Mouse (Mus musculus) thymus, postnatal 14 days (tissue): ENCODE measurements around the gene Fgd6.

Experiments used
- DNase-seq: peaks from one replicate; pipeline ENCODE4 v3.0.0; 2021

Fgd6 gene

DNA sequence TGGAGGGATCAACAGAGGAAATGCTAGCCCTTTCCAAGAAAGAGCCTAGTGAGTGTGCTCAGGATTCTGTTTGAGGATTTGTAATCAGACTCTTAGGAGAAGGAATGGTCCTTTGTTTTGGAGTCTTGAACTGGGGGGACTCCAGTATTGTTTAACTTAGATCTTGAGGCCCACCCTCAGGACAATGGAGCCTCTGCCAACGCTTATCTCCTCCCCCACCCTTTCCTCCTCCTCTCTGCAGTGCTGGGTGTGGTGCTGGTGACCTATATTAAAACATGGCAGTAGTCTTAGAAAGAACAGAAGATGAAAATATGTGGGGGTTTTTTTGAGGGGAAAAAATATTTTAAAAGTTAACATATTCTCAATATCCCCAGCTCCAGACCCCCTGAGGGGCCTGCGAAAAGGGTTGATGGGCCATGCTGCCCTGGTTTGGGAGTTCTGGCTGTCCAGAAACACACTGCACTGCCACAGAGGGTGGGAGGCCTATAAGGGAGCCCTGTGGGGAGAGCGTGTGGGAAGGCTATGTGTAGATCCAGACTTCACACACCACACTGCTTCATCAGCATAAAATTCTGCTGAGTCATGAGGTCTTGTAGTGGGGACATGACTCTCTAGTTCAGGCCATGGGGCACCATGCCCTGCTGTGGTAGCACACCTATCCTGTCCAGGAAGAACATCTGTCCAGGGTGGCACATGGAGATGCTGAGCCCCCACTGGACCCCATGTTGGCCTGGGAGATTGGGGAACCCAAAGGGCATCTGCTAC lies 61.5 kb downstream of the Fgd6 start:
- no peak for DNase-seq

GRCm38 (mm10) chr10:94098100-94098499 lies 62.3 kb downstream of the Fgd6 start:
- DNase-seq: no peak

DNA sequence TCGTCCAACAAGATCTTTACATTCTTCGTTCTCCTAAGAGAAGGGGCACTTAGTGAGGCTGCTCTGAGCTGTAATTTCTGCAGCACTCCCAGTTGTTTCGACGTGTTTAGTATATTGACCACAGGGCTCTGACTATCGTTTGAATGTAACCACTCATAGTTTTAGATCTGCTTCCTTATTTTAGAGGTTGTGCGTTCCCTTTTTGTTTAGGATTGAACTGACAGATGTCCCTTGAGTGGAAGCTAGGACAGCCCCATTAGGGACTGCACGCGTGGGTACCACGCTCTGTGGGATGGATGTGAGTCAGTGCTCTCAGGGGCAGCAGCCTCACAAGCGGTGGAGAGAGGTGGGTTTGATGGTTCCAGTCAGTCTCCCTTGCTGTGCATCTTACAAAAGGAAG lies 69.7 kb downstream of the Fgd6 start:
- no peak for DNase-seq

DNA sequence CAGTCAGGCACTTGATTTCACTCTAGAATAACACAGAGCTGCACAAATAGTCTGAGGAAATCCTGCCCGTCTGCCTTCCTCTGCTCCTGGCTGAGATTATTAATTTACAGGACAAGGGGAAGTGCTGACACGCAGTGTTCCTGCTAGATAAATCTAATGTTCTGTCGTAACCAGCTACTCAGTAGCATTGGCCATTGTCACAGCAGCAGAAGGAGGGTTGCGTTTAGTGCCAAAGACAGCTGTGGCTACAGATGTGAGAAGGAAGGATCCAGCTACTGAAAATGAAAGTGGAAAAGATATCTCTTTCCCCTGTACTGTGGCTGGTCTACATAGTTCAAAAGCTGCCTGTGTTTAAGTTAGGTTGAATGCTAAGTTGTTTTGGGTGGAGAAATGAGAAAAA lies 71.4 kb downstream of the Fgd6 start:
- no peak for DNase-seq

GRCm38 (mm10) chr10:94107607-94108006 lies 71.8 kb downstream of the Fgd6 start:
- DNase-seq: no peak

- DNase-seq: no peak
These were observed 73.0 kb downstream of the Fgd6 start for GRCm38 (mm10) chr10:94108791-94109190.

DNA sequence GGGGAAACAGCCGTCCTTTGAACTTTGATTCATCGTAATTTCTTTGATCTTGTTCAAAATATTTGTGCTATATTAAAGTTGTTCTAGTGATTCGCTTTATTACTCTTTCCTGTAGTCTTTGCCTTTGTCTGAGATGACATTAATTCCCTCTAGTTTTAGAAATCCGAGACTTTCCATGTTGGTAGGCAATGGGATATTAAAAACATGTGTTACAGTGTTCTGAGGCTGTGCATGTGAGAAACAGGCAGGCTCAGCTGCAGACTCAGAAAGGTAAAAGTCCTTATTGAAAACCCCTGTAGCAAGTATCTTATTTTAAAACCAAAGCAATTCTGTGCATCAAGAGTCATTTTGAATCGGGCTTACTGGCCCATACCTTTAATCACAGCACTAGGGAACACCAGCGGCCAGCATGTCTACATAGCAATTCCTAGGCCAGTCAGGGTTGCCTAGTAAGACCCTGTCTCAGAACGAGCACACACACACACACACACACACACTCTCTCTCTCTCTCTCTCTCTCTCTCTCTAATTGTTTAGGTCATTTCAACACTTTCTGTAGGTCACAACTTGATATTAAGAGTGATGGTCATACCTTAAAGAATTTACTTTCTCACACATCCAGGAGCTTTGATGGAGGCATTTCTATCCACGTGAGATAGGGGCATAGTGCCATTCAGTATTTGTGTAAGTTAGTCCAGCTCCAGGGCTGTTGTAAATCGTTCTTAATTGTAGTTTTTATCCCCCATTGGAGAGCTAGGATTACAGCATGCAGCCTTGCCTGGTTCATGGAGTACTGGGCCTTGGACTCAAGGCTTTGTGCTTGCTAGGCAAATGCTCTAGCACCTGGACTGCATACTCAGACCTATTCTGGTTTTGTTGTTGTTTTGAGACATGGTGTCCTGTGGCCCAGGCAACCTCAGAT lies 75.3 kb downstream of the Fgd6 start:
- DNase-seq: no peak

- no peak for DNase-seq
These were observed 76.4 kb downstream of the Fgd6 start for GRCm38 (mm10) chr10:94112207-94112606.

DNA sequence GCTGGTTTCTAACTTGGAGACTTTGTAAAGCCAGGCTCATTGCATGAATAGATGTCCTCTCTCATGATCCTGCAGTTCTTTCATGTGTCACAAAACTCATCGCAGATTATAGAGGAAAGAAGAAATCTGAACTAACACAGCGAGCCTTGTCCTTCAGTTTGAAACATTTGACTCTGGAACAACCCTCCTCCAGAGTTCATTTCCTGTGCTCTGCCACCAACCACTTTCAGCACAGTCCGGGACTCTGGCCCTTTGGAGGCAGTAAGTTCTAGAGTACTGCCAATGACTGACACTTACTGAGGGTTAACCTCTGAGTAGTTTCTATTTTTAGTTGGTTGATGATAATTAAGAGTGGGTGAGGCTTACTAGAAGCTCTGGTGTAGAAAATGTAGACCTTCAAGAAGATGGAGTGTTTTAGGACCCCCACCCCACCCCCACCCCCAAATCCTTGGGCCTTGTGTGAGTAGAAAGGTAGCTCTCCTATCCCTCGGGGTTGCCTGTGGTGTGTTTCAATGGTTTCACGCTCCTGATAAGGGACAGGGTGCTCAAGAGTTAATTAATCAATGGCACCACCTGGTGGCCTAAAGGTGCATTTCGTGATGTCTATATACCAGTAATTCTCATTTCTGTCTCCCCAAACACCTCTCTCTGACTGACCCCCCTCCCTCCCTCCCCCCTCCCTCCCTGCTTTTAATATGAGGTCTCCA lies 80.2 kb downstream of the Fgd6 start:
- DNase-seq: peak; percentile 84

GRCm38 (mm10) chr10:94116781-94117340 lies 81.1 kb downstream of the Fgd6 start:
- DNase-seq: no peak

DNA sequence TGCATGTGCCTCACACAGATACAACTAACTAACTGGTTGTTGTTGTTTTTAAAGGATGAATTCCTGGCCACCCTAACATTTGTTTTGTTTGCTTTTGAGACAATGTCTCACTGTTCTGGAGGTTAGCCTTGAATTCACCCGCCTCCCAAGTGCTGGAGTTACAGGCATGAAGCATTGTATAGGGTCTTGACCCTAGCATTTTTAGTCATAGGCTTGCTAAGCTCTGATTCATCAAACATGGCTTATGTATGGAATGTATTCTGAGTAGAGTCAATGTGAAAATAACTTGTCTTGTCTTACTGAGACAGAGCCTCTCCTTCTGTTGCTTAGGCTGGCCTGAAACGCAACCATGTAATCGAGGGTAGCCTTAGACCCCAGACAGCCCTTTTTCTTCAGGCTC lies 82.1 kb downstream of the Fgd6 start:
- no peak for DNase-seq

GRCm38 (mm10) chr10:94118993-94119392 lies 83.2 kb downstream of the Fgd6 start:
- no peak for DNase-seq

DNA sequence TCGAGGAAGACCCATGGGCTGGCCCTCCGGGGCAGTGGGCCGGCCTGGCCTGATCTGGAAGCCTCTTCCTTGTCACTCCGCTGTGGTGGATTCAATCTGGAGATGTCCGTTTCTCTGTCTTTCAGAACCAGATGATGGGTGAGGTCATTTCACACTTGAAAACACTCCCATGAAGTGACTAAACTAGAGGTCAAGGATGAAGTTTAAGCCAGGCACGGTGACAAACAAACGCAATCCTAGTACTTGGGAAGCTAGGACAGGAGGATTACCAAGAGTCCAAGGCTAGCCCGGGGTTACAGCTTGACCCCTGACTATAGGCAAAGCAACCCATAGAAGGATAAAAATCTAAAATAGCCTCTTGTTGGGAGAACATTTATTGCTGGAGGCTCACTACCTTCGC lies 84.9 kb downstream of the Fgd6 start:
- no peak for DNase-seq

GRCm38 (mm10) chr10:94122595-94122994 lies 86.8 kb downstream of the Fgd6 start:
- DNase-seq: no peak

DNA sequence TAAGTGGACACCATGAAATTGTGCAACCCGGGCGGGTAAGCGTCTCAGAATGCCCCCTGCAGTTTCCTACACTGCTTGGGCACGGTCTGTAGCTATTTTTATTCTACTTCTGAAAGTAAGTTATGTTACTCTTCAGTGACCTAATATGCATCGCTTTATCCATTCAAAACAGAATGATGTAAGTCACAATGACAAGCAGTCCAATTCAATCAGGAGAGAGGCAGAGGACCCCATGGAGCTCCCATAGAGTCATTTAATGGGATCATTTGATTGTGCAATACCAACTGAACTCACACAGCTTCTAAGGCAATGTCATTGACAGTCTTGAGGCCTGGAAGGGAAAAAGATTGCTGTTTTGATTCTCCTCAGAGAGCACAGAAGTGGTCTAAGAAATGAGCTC lies 87.8 kb downstream of the Fgd6 start:
- no peak for DNase-seq

DNA sequence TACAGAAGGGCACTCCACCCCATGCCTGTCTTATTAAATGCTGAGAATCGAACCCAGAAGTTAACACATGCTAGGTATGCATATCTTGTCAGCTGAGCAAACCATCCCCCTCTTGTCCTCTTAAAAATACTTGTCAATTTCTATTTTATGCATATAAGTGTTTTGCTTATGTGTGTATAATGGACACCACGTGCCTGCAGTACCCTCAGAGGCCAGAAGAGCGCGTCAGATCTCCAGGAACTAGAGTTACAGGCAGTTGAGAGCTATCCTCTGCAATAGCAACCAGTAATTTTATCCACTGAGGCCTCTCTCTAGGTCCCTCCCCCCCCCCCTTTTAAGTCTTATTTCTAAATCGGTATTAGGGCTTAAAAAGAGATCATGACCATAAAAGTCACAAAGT lies 88.6 kb downstream of the Fgd6 start:
- peak; percentile 22 for DNase-seq

GRCm38 (mm10) chr10:94129680-94130119 lies 93.9 kb downstream of the Fgd6 start:
- DNase-seq: no peak

DNA sequence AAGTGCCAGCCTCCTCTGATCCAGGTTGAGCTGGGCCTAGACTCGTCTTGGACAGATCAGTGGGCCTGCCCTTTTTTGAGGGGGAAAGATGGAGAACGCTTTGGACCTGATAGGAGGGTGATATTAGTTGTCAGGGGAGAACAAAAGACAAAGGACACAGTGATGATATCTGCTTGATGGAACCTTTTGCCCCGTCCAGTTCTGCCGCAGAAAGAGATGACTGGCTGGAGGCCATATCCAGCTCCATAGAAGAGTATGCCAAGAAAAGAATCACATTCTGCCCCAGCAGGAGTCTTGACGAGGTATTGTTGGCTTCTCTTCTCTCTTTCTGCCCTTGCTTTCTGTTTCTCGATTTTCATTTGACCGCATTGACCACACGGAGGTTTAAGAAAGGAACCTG lies 97.3 kb downstream of the Fgd6 start:
- no peak for DNase-seq

GRCm38 (mm10) chr10:94133674-94134073 lies 97.9 kb downstream of the Fgd6 start:
- DNase-seq: no peak

DNA sequence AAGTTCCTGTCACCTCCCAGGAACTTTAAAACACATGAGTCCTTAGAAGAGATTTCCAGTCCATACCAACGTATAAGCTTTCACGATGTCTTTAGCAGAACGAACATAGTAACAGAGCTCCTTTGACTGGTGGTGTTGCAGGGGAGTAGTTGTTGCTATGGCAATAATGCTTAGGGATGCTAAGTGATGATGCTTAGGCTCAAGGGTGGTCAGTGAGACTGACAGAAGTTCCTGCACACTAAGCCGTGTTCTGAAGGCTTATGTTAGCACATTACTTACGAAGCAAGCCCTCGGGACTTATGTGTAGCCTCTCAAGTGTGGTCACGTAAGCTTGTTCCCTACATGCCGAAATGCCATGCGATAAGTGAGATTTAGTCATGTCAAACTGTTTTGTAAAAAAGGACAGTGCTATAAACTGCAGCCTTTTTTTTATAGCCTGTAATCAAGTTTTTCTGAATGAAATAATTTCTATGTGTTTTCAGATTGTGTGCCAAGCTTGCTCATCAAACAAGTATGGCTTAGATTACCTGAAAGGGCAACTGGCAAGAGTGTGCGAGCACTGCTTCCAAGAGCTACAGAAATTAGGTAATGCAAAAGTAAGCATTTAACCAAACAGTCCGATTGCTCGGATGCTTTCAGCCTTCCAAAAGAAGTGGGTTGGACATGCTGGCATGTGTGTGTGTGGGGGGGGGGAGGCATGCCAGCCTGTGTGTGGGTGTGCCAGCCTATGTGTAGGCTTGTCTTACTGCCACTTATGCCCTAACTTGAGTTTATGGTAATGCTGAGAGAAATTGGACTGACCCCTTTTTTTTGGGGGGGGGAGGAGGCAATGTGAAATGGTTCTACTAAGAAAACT lies 99.0 kb downstream of the Fgd6 start:
- DNase-seq: no peak

DNA sequence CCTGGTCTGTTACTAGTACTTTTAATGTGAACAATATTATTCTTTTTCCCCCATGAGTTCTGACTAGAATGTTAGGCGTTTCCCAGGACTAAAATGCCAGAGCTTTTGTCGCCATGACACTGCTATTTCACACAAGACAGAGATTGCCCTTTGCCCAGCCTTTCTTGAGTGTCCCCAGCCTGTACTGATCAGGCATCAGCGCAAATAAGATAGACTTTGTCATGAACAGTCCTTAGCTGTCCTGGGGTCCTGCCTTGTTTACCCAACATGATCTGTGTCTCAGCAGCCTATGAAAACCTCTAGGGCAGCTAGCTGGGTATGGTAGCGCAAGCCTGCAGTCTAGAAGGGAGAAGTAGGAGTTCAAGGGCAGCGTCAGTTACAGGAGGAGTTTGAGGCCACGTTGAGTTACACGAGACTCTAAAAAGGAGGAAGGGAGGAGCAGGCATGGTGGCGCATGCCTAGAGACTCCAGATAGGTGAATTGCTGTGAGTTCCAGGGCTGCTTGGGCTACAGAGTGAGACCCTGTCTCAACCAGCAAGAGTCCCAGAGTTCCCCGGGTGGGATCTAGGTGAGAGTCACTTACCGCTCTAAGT lies 103.2 kb downstream of the Fgd6 start:
- DNase-seq: no peak
